Mouse (Mus musculus) c-Kit-negative CD71-positive TER-119-positive erythroid progenitor cells, embryonic 14.5 days (primary cell): ENCODE data around the gene Map6d1.
A peak's percentile ranks its signal among the peaks of the same experiment; 100 is the strongest.

Experiments used
- DNase-seq: peaks from one replicate; pipeline ENCODE4 v3.0.0-alpha.2; 2013; ENCODE audit warnings: low read depth, low spot score

Map6d1 gene

GRCm38 (mm10) chr16:20240468-20241414, at the start of gene Map6d1:
Gene Map6d1, minus strand, starts transcription at chr16:20241358.
- no peak for DNase-seq

GRCm38 (mm10) chr16:20280238-20280637, 39.1 kb upstream of the Map6d1 start:
- DNase-seq: peak; percentile 25

GRCm38 (mm10) chr16:20279395-20279794, 38.2 kb upstream of the Map6d1 start:
- DNase-seq: no peak

GRCm38 (mm10) chr16:20272994-20273393, 31.8 kb upstream of the Map6d1 start:
- DNase-seq: no peak

- DNase-seq: no peak
Measured at GRCm38 (mm10) chr16:20271339-20271738, 30.2 kb upstream of the Map6d1 start.

GRCm38 (mm10) chr16:20265089-20265488, 23.9 kb upstream of the Map6d1 start:
- no peak for DNase-seq

GRCm38 (mm10) chr16:20257926-20258325, 16.8 kb upstream of the Map6d1 start:
- no peak for DNase-seq

- DNase-seq: no peak
Measured at GRCm38 (mm10) chr16:20248442-20249174, 7.5 kb upstream of the Map6d1 start.

GRCm38 (mm10) chr16:20247103-20247502, 5.9 kb upstream of the Map6d1 start:
- DNase-seq: no peak

GRCm38 (mm10) chr16:20238646-20239045, 2.5 kb downstream of the Map6d1 start:
- DNase-seq: no peak

GRCm38 (mm10) chr16:20237426-20237825, 3.7 kb downstream of the Map6d1 start:
- DNase-seq: no peak

GRCm38 (mm10) chr16:20234406-20234805, 6.8 kb downstream of the Map6d1 start:
- no peak for DNase-seq

- DNase-seq: no peak
Measured at GRCm38 (mm10) chr16:20228167-20228566, 13.0 kb downstream of the Map6d1 start.

GRCm38 (mm10) chr16:20227504-20227903, 13.7 kb downstream of the Map6d1 start:
- DNase-seq: no peak

GRCm38 (mm10) chr16:20226676-20227075, 14.5 kb downstream of the Map6d1 start:
- no peak for DNase-seq

GRCm38 (mm10) chr16:20222726-20223125, 18.4 kb downstream of the Map6d1 start:
- DNase-seq: no peak

GRCm38 (mm10) chr16:20213591-20214226, 27.4 kb downstream of the Map6d1 start:
- peak; percentile 25 for DNase-seq

- DNase-seq: no peak
Measured at GRCm38 (mm10) chr16:20199501-20200201, 41.5 kb downstream of the Map6d1 start.

GRCm38 (mm10) chr16:20196962-20197361, 44.2 kb downstream of the Map6d1 start:
- DNase-seq: peak; percentile 11

GRCm38 (mm10) chr16:20195546-20195945, 45.6 kb downstream of the Map6d1 start:
- DNase-seq: no peak

- no peak for DNase-seq
Measured at GRCm38 (mm10) chr16:20192043-20192442, 49.1 kb downstream of the Map6d1 start.
